Mouse (Mus musculus) thymus, adult 2 months (tissue): ENCODE data around the gene 4930544D05Rik. TPM values are rescaled to one million over a fixed set of nuclear protein-coding genes. Genes with fewer than 3 reads are reported as not detected.
A peak's percentile ranks its signal among the peaks of the same experiment; 100 is the strongest.
"Not testable (repeated sequence)": the region's sequence is repeated elsewhere in the genome, so short reads cannot be mapped to it uniquely, and the experiment has no call there.

Source experiments
- DNase-seq: peaks from one replicate; pipeline ENCODE4 v3.0.0; 2021
- H3K27ac ChIP-seq: fragments of 200-500 bp; 2 replicates; pipeline ENCODE4 v1.5.1; 2012; ENCODE audit warnings: low read length, control low read depth; ENCODE audit not compliant: control insufficient read depth, insufficient read depth
- H3K27me3 ChIP-seq: fragments of 200-500 bp; 2 replicates; pipeline ENCODE4 v1.6.1; 2012; ENCODE audit warnings: mild to moderate bottlenecking, low read length, moderate library complexity, mixed read lengths; ENCODE audit not compliant: control insufficient read depth, insufficient read depth
- H3K36me3 ChIP-seq: fragments of 200-500 bp; 2 replicates; pipeline ENCODE4 v1.6.1; 2012; ENCODE audit warnings: mild to moderate bottlenecking, low read length, moderate library complexity; ENCODE audit not compliant: control insufficient read depth, insufficient read depth
- H3K4me1 ChIP-seq: fragments of 200-500 bp; replicated peaks from 2 replicates; pipeline ENCODE4 v1.6.1; 2012; ENCODE audit warnings: low read length; ENCODE audit not compliant: control insufficient read depth, insufficient read depth
- H3K4me3 ChIP-seq: fragments of 200-500 bp; 2 replicates; pipeline ENCODE4 v1.5.1; 2012; ENCODE audit warnings: mild to moderate bottlenecking, low read length, control low read depth, moderate library complexity; ENCODE audit not compliant: control insufficient read depth, insufficient read depth
- CTCF ChIP-seq: fragments of 200-500 bp; IDR thresholded peaks from 2 replicates; pipeline ENCODE4 v1.5.1; 2012; ENCODE audit warnings: mild to moderate bottlenecking, control low read depth, low read length, moderate library complexity, borderline replicate concordance; ENCODE audit not compliant: control insufficient read depth, poor library complexity, insufficient read depth; ENCODE audit errors: extremely low read depth
- POLR2A ChIP-seq: fragments of 200-500 bp; IDR thresholded peaks from 2 replicates; pipeline ENCODE4 v1.6.1; 2012; ENCODE audit warnings: mild to moderate bottlenecking, low read length, control low read depth, moderate library complexity; ENCODE audit not compliant: control insufficient read depth, poor library complexity, insufficient read depth; ENCODE audit errors: extremely low read depth
- WGBS: fragments of 180-500 bp; shearing (Covaris S2); methylation state at CpG from one replicate; pipeline ENCODE4 v1.1.7; 2018; 5-methylcytosine and 5-hydroxymethylcytosine counted together
- polyA plus RNA-seq: library from polyadenylated mRNA; depleted of rRNA; stranded (reverse); fragments of >200 nt; gene quantifications from 2 replicates; pipeline ENCODE4 v1.2.3, GENCODE M21; 2012; rRNA removed

4930544D05Rik gene
- polyA plus RNA-seq = 0.15 TPM in 1 of 2 replicates, not detected in the other

DNA sequence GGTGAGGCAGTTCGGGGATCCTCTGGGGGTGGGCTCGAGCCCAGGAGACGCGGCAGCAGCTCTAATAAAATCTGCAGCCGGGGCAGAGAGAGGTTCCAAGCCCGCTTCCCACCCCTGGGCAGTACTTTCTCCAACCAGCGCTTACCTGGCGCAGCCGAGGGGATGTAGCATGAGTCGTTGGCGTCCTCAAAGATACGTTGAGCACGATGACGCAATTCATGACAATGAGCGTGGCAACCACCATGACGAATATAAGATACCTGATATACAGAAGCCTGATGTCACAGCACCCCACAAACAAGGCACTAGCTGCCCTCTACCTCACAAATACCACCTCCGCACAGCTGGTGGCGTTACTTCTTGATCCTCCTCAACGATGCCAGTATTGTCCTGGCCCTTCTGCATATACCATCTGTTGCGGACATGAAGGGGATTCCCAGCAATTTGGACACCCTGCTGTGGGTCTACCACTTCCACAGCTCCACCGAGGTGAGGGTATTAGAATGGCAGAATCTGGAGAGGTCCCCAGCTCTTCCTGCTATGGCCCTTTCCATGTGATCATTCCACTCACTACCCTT is at the start of gene 4930544D05Rik:
Gene 4930544D05Rik (plus strand): TSS at position 333 of the 578 bp plus-strand sequence.
- TF ChIP-seq POLR2A (no peak), CTCF (no peak)
- DNase-seq = no peak
- H3K4me3 ChIP-seq = peak within 1 kb of the TSS; percentile 64
- H3K36me3 ChIP-seq = peaks cover 10% of the 10 kb centered on the region
- H3K27me3 ChIP-seq = no peaks in the 10 kb centered on the region
- no peak within 1 kb of the TSS for H3K27ac ChIP-seq
- peaks cover 16% of the 10 kb centered on the region for H3K4me1 ChIP-seq
- WGBS = 14% methylated on average over 21 of the region's 21 CpGs

DNA sequence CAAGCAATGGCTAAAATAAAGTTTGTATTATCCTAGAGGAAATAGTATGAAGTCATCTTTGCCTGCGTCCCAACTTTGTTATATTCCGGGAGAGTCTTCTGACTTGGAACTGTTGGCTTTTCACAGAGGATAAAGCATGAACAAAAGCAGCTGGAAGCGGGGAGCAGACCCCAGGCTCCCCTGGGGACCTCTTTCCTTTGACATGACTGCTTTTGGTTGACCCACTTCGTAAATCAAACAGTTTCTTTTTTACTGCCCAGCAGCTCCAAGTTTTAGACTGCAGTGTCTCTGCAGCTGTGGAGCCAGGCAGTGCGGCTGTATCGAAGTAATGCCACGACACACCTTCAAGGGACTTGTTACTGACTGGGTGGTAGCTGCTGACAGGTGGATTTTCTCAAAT is 49.1 kb upstream of the 4930544D05Rik start:
- Histone ChIP-seq H3K27ac (no peak overlapping the region), H3K36me3 (no peaks in the 10 kb centered on the region), H3K4me3 (no peak overlapping the region), H3K27me3 (no peaks in the 10 kb centered on the region), H3K4me1 (peaks cover 10% of the 10 kb centered on the region)
- no peak for DNase-seq
- TF ChIP-seq POLR2A = no peak
- TF ChIP-seq CTCF = no peak
- WGBS = 93% methylated on average over 7 of the region's 7 CpGs

DNA sequence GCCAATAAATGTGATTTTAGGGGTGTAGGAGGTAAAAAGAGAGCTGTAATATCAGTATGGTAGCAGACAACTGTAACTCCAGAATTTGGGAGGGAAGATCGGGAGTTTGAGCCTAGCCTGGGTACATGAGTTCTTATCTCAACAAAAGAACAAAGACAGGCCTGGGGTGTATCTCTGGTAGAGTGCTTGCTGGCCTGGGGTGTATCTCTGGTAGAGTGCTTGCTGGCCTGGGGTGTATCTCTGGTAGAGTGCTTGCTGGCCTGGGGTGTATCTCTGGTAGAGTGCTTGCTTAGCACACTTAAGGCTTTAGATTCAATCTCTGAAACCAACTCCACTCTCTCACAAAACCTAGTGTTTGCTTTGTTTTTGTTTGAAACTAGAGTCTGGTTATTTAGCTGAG is 45.0 kb upstream of the 4930544D05Rik start:
- 97% methylated on average over 1 of the region's 1 CpGs for WGBS
- DNase-seq, H3K36me3 ChIP-seq, H3K4me1 ChIP-seq, H3K27ac ChIP-seq, H3K4me3 ChIP-seq, H3K27me3 ChIP-seq: not testable (repeated sequence)

DNA sequence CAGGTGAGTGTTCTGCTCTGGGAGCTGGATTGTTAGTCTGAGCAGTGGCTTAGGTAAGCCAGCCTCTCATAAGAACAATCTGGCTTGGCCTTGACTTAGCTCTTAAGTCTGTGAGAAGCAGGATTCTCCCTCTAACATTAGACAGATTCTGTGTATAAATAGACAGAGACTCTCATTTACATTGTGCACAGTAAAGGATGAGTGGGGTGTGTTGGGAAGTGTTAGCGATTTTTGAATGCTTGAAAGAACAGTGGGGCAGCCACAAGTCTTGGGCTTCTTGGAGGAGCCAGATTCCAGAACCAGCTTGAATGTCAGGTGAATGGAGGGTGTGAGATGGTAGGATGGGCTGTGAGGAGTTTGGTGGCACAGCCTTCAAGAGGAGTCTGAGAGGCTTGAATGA is 44.0 kb upstream of the 4930544D05Rik start:
- H3K27ac ChIP-seq = no peak overlapping the region
- TF ChIP-seq CTCF (no peak), POLR2A (no peak)
- 93% methylated on average over 1 of the region's 1 CpGs for WGBS
- no peak for DNase-seq
- H3K4me1 ChIP-seq = no peaks in the 10 kb centered on the region
- H3K36me3 ChIP-seq = no peaks in the 10 kb centered on the region
- H3K27me3 ChIP-seq = no peaks in the 10 kb centered on the region
- no peak overlapping the region for H3K4me3 ChIP-seq

DNA sequence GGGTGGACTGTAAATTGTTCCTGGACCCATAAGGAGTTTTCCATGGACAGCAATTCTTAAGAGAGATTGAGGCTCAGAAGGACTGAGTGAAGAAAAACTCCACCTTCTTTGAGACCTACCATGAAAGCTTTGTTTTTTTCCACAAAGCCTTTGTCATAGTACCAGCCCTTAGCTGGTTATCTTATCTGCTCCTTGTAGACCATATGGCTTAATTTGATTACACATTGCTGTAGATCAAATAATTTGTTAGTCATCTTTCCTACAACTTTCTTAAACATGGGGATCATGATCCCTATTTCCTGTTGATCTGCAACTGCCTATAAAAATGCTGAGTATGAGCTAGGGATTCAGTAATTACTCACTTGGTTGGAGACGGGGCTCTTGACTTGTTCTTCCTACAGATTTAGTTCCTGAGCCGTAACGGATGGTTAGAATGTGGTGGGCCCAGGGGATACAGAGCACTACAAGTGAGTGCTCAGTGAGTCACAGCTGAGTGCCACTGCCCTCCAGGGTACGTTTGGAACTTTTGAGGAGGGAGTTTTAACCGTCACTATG is 43.2 kb upstream of the 4930544D05Rik start:
- Histone ChIP-seq H3K36me3 (no peaks in the 10 kb centered on the region), H3K27me3 (no peaks in the 10 kb centered on the region), H3K4me1 (no peaks in the 10 kb centered on the region), H3K4me3 (no peak overlapping the region), H3K27ac (no peak overlapping the region)
- 94% methylated on average over 5 of the region's 5 CpGs for WGBS
- DNase-seq = no peak
- no peak for TF ChIP-seq POLR2A
- TF ChIP-seq CTCF = no peak

DNA sequence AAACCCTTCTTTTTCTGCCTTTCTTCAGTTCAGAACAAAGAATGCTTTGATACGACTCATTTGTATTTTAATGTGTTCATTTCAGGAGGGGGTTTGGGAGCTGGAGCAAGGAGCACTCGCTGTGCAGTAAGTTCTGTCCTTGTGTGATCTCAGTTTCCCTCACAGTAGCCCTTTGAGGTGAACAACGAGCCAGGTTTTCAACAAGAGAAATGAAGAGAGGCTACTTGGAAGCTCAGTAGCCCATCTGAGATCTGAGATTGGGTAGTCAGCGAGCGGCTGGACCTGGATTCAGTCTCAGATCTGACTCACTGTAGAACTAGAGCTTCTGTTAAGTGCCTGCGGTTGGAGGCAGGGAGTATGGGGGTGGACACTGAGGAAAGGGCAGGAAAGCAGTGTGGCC is 41.8 kb upstream of the 4930544D05Rik start:
- no peaks in the 10 kb centered on the region for H3K27me3 ChIP-seq
- H3K4me3 ChIP-seq = no peak overlapping the region
- no peak overlapping the region for H3K27ac ChIP-seq
- TF ChIP-seq CTCF = no peak
- no peak for TF ChIP-seq POLR2A
- H3K36me3 ChIP-seq = no peaks in the 10 kb centered on the region
- WGBS = 96% methylated on average over 6 of the region's 6 CpGs
- no peak for DNase-seq
- H3K4me1 ChIP-seq = no peaks in the 10 kb centered on the region

DNA sequence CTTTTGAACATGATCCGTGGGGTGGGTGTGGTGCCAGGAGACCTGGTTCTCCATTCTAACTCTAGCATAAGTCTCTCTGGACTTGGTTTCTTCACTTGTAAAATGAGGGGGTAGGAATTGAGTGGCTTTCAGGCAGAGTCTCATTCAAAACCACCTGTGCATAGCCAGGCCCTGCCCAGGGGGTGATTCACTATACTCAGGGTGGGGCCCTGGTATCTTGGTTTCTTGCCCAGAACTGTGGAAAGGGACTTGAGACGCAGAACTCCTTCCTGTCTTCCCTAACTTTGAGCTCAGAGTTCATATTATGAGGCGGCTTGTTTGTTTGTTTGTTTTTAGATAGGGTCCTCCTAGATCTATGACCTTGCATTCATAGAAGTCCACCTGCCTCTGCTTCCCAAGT is 38.4 kb upstream of the 4930544D05Rik start:
- no peak overlapping the region for H3K27ac ChIP-seq
- no peaks in the 10 kb centered on the region for H3K27me3 ChIP-seq
- no peaks in the 10 kb centered on the region for H3K36me3 ChIP-seq
- no peak for DNase-seq
- H3K4me3 ChIP-seq = no peak overlapping the region
- TF ChIP-seq CTCF = no peak
- TF ChIP-seq POLR2A = no peak
- 90% methylated on average over 3 of the region's 3 CpGs for WGBS
- peaks cover 20% of the 10 kb centered on the region for H3K4me1 ChIP-seq
